Mouse (Mus musculus): ENCODE results near the gene BC061237. TPM values are rescaled to one million over a fixed set of nuclear protein-coding genes. Genes with fewer than 3 reads are reported as not detected.
"Not testable (repeated sequence)": the region's sequence is repeated elsewhere in the genome, so short reads cannot be mapped to it uniquely, and the experiment has no call there.

Gene BC061237
- not detected for total RNA-seq (2021)

DNA sequence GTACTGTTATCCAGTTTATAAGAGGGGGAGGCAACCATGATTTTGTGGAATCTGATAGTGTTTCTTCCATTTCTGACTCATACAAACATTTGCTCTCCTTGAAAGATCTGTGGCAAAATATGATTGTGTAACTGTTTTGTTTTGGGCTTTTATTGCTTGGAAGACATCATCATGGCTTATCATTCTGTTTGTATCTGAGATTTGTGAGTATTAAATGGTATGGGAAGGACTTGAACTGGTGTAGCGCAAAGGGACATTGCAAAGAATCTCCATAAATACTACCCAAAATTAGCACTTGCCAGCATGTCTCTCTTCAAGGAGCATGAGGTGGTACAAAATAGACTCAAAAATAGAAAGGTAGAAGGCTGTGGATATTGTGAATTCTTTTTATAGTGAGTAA lies at the start of gene BC061237:
TSS of gene BC061237 (plus strand) at position 301 of the 400 bp plus-strand sequence.
- not testable (repeated sequence) for DNase-seq

DNA sequence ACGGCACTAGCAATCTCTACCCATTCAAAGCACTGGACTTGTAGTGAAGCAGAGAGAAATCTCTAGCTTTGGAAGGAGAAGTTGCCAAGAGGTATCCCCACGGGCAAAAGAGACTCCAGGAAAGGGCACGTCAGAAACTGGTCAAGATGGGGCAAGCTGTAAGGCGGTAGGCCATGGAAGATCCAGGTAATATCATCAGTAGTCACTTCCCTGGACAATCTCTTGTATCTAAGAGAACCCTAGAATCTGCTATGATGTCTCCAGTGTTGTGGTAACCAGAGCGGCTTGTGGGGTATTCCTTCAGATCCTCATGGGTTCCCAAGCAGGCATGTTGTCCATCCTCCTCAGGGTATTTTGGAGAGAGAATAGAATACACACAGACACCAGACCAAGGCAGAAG lies 25.7 kb downstream of the BC061237 start, which contains the start of gene Gm17093:
TSS of gene Gm17093 (plus strand) at position 301 of the 400 bp plus-strand sequence.
- not testable (repeated sequence) for DNase-seq

DNA sequence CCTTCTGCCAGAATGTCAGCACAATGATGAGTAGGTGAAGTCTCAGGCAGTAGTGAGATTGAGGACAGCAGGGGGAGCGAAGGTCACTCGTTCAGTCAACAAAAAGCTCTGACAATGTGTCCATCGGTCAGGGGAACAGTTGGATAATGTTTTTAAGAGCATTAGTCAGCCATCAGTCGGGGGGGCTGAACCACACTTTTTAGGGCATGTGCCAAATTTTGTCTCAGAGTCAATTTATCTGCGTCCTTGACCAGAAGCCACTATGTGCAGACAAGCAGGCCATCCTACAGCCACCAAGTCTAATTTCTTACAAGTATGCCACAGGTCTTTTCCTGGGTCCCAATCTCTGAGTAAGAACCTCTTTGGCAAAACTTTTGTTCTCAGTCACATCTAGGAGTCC lies 55.7 kb downstream of the BC061237 start:
- not testable (repeated sequence) for DNase-seq

Other genes with a start within 250 kb of the BC061237 start
- not detected for gene Gm8220, start 206.9 kb upstream of the BC061237 start, total RNA-seq (2021)
- gene Gm5930, start 153.9 kb upstream of the BC061237 start, total RNA-seq (2021) = not detected
- not detected for gene Gm8229, start 127.1 kb upstream of the BC061237 start, total RNA-seq (2021)
- gene Gm3371, start 81.8 kb upstream of the BC061237 start, total RNA-seq (2021) = not detected
- not detected for gene Gm8232, start 58.8 kb upstream of the BC061237 start, total RNA-seq (2021)
- not detected for gene Gm17093, start 25.8 kb downstream of the BC061237 start, total RNA-seq (2021)
- not detected for gene Gm8247, start 90.7 kb downstream of the BC061237 start, total RNA-seq (2021)
- gene Gm5624, start 135.5 kb downstream of the BC061237 start, total RNA-seq (2021) = not detected
- gene Gm8257, start 214.0 kb downstream of the BC061237 start, total RNA-seq (2021) = not detected

Measured in heart, postnatal 4 days (tissue).